Mouse (Mus musculus) ovary, postnatal 36 days (tissue): Measurements from ENCODE around the gene Fnbp1.
"Not testable (repeated sequence)": the region's sequence is repeated elsewhere in the genome, so short reads cannot be mapped to it uniquely, and the experiment has no call there.

ENCODE experiments used
- DNase-seq: peaks from one replicate; pipeline ENCODE4 v3.0.0; 2022; ENCODE audit warnings: low spot score, mixed read lengths

Gene Fnbp1

DNA sequence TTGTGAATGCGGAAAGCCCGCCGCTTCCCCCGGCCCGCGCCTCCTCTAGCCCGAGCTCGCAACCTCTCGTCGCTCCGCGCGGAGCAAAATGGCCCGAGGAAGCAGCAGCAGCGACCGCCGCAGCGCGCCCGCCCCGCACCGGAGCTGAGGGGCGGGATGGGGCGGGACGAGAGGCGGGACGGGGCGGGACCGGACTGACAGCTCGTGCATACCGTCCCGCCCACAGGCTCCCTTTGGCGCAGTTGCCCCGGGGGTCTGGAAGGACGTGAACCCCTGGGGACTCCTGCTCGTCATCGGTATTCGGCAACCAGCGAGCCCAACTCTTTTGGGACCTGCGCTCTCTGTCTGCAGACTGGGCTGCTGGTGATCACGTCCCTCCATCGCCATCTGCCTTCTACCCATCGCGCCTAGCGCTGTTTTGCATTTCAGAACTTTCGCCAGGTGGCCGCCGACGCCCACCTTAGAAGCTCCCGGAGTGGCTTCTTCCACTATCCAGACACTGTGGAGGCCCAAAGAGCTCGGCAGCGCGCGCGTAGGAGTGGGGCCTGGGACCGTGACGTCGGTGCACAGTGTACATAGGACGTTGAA lies at the start of gene Fnbp1:
TSS of gene Fnbp1 (minus strand) at position 142 of the 588 bp plus-strand sequence.
- DNase-seq: peak; percentile 86

- DNase-seq: no peak
Observed at GRCm38 (mm10) chr2:31189654-31190053, 47.8 kb upstream of the Fnbp1 start.

DNA sequence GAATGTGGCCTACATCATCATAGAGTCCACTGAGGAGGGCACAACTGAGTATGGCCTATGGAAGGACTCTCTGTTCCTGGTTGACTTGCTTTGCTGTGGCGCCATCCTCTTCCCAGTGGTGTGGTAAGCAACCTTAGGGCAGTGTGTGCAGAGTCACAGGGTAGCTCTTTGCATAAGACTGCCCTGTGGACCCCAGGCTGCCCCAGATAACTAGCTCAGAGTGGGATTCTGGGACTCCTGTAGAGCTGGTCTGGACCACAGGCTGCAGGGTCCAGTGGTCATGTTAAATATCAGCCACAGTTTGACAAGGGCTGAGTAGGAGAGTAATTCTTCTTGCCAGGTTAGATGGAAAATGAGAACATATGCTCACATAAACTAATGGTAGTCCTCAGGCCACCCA lies 46.9 kb upstream of the Fnbp1 start:
- no peak for DNase-seq

GRCm38 (mm10) chr2:31183830-31184229 lies 42.0 kb upstream of the Fnbp1 start:
- DNase-seq: no peak

DNA sequence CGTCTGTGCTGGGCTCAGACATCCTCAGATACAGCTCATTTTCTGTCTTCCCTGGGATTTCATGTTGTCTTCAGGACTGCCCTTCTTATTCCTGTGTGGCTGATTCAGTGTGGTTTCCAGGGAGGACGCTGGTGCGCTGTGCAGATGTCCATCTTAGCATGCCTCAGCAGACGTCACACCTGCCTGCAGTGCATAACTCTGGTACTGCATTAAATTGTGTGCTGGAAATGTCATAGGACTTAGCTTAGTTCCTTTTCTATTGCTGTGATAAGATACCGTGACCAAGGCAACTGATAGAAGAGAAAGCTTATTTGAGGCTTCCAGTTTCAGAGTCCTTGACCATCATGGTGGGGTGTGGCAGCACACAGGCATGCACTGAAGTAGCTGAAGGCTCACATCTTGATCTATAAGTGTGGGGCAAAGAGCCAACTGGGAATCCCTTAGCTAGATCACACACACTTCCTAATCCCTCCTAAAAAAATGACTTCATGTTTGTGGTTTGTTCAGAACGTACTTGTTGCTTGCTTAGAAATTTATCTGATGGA lies 41.0 kb upstream of the Fnbp1 start:
- no peak for DNase-seq

DNA sequence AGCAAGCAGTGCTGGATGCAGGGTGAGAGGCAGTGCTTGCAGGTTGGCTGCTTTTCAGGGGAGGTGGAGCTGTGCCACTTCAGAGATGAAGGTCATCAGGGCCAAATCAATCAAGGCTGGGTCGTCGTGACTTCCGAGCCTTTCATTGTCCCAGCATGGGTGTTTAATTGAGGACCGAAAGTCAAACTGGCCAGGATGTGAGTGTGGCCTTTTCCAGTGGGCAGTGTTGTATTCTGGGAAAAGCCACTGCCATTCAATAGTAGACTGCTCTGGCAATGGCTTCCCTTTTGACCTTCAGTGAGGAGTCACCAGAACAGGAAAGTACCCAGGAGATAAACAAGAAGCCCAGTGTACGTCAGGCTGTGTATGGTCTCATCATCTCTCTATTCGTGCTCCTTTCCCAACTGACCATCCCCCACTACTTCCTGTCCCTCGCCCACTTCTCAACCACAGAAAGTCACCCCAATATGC lies 38.3 kb upstream of the Fnbp1 start:
- DNase-seq: peak; percentile 21

GRCm38 (mm10) chr2:31179471-31179870 lies 37.7 kb upstream of the Fnbp1 start:
- no peak for DNase-seq

DNA sequence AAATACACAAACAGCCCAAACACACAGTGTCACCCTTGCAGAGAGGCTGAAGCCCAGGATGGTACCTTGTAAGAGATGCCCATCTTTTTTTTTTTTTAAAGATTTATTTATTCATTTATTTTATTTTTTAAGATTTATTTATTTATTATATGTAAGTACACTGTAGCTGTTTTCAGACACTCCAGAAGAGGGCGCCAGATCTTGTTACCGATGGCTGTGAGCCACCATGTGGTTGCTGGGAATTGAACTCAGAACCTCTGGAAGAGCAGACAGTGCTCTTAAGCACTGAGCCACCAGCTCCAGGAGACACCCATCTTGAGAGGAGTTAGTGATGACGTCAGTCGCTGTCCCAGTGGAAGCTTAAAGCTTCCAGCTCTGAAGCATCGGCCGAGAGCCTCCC lies 36.8 kb upstream of the Fnbp1 start:
- not testable (repeated sequence) for DNase-seq

DNA sequence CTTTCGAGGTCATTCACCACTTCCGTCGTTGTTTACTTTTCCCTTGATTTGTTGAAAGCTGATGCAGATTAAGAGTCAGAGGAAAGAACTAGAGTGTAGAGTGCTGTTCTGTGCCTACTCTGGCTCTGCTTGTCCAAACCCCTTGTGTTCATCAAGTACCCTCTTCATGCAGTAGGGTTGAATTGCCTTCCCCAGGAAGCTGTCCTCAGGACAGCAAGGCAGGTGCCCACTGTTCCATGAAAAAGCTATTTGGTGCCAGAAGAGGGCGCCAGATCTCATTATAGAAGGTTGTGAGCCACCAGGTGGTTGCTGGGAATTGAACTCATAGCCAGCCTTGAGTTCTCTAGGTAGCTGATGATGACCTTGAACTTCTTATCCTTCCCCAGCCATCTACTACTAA lies 31.5 kb upstream of the Fnbp1 start:
- DNase-seq: no peak

DNA sequence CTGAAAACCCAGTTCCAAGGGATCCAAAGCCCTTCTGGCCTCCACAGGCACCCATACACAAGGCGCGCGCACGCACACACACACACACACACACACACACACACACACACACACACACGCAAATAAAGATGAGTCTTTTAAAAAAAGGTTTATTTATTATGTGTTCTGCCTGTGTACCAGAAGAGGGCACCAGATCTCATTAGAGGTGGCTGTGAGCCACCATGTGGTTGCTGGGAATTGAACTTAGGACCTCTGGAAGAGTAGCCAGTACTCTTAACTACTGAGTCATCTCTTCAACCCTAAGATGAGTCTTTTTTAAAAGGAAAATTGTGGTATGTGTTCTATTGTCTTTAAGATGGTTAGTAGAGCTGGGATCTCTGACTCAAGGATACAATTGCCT lies 30.7 kb upstream of the Fnbp1 start:
- DNase-seq: no peak

GRCm38 (mm10) chr2:31172001-31172400 lies 30.2 kb upstream of the Fnbp1 start:
- DNase-seq: no peak

DNA sequence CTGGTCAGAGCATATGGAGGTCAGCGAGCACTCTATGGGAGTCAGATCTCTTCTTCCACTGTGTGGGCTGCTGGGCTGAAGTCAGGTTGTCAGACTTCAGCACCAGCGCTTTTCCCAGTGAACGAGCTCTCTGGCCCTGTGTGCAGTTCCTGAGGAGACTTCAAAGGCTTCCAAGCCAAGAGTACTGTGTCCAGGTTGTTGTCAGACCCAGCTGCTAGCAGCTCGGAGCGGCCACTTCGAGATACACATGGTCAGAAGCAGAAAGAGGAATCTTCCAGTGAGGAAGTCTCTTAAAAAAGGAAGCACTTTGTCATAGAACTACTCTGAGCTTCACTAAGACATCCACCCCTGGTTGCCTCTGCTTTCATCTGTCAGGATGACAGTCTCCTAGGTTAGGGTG lies 28.4 kb upstream of the Fnbp1 start:
- DNase-seq: no peak

DNA sequence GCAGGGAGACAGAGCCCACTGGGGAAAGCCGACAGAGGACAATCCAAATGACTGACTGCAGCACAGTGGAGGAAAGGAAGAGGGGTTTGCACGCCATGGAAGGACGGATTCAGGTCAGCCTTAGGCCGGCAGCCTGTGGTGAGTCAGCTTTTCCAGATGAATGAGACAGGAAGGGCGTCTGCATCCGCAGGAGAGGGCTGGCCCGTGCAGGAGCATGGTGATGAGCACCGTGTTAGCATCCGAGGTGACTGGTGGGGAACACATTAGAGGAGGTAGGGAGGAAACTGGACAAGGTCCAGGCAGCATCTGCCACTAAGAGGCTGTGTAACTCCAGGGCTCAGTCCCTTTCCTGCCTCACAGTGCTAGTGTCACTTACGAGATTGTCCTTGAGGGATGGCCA lies 27.2 kb upstream of the Fnbp1 start:
- DNase-seq: no peak

- DNase-seq: not testable (repeated sequence)
Observed at GRCm38 (mm10) chr2:31167571-31167970, 25.8 kb upstream of the Fnbp1 start.

- no peak for DNase-seq
Observed at GRCm38 (mm10) chr2:31165529-31165928, 23.7 kb upstream of the Fnbp1 start.

DNA sequence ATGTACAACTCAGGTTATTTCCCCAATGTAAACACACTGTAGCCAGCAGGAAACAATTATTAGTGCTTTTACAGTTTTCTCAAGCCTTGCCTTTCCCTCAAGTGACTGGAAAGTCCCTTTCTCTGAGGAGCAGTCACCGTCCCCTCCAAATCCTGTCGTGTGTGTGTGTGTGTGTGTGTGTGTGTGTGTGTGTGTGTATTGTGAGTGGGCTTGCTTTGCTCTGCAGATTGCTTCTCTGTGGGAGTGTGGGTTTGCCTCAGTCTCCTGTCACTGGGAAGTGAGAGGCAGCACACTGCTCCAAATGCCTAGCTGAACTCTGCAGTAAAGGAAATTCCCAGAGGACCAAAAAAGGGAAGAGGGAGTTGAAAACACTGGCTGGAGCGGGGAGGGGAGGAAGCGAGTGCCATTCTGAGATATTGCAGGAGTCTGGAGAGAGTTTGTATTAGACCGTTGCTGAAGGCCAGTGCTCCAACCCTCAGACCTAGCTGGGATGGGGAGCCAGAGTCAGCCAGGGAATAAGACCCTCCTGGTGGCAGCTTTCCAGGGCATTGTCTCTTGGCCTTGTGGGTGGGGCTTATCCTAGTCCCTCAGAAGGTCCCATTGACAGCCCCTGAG lies 23.1 kb upstream of the Fnbp1 start:
- no peak for DNase-seq

GRCm38 (mm10) chr2:31163361-31164118 lies 21.7 kb upstream of the Fnbp1 start:
- DNase-seq: no peak

DNA sequence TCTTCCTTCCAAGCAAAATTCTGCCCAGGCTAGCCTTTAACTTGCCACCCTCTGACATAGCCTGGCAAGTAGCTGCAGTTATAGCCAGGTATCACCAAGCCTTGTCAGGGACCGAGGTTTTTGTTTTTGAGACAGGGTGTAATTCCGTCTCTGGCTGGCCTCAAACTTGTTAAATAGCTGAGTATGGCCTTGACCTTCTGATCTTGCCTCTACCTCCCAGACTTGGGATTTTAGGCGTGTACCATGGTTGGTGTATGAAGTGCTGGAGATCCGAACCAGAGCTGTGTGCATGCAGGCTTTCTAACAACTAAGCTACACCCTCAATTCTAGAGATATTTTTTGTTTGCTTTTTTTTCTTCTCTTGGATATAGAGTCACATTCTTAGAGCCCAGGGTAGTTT lies 19.8 kb upstream of the Fnbp1 start:
- no peak for DNase-seq

GRCm38 (mm10) chr2:31160147-31160920 lies 18.5 kb upstream of the Fnbp1 start:
- no peak for DNase-seq

- DNase-seq: no peak
Observed at GRCm38 (mm10) chr2:31156846-31157245, 15.0 kb upstream of the Fnbp1 start.

DNA sequence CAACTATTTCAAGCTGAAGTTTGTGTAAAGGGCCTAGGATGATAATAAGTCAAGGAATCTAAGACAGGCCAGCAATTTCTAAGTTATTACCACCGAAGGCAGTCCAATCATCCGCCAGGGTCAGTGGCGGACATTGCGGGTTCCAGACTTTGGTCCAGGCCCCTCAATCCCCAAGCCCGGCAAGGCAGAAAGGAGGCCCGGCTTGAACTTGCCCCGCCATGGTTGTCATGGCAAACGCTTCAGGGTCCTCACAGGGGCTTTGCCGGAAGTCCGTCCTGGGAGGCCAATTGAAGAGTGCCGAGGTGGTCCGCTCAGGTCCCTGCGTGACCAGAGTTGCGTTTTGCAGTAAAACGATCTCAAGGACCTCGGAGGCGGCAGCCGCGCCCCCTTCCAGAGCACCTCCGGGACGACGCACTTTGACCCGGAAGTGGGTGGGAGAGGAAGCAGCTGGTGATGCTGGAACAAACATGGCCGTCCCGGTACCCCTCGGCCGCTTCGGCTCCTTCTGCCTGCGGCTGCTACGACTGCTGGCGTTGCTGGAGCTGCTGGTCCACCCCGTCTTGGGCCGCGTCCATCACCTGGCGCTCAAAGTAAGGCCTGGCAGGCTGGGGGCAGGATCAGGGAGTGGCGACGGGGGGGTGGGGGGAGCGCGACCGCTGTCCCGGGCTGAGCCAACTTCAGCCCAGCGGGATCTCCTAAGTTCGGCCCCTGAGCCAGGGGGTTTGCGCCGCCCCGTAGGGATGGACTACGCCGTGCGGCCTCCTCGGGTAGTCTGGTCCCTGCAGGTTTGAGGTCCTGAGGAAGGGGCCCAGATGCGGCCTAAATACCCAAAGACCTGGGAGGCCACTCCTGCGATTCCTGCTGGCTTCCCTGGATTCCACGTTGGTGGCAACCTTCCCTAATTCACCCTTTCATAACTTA lies 10.3 kb upstream of the Fnbp1 start, which contains the start of gene Gpr107:
TSS of gene Gpr107 (plus strand) at position 425 of the 921 bp plus-strand sequence.
- DNase-seq: peak; percentile 82
